Mouse (Mus musculus): Measurements from ENCODE around the gene Dmbt1.
"Not testable (repeated sequence)": the region's sequence is repeated elsewhere in the genome, so short reads cannot be mapped to it uniquely, and the experiment has no call there.

Gene Dmbt1

DNA sequence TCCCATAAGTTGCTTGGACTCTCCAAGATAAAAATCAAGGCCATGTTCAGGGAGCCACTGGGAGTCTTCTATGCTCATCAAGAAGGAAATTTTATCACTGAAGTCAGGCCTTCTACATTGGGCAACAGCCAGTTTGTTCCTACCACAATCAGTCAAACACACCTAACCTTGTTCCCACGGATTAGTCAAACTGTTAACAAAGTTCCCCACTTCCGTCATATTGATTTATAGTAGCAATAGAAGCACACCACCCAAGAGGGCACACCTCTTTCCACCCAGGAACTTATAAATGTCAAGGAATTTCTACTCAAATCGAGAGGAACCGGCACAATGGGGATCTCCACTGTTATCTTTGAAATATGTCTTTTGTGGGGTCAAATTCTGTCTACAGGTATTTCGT, at the start of gene Dmbt1:
Gene Dmbt1, plus strand, starts transcription at position 299 of the 400 bp plus-strand sequence.
- no peak for DNase-seq

DNA sequence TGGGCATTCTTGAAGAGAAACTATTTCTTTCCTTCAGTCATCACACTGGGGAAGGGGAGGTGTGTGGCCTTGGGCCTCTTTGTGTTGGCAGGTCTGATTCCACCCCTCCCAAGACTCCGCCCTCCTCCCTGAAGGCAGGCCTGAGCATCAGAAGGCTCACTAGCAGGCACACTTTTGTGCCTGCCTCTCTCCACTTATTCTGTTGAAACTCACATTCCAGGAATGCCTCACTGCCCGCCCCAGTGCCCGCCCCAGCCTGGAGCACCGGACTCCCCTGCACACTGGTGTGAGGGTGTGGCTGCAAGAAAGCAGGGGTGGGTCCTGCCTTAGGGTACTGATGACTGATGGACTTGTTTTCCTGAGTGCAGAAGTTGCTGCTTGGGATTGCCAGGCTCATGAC, 49.5 kb upstream of the Dmbt1 start:
- DNase-seq, result no peak

DNA sequence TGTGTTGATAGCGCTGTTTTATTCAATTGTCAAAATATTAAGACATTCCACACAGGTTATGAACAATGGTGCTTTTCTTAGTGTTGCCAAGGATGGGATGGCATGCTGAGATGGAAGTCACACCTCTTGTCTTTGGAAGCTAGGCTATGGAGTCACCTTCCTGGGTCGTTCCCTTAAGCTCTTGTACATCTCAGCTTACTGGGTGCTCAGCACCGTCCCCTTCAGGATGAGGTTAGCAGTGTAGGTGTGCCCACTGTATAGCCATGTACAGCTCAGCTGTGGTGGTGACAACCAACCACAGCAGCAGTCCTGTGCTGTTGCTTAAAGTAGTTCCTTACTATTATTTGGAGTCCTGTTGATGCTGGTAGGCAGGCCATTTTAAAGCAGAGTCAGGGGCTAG, 49.0 kb upstream of the Dmbt1 start:
- no peak for DNase-seq

DNA sequence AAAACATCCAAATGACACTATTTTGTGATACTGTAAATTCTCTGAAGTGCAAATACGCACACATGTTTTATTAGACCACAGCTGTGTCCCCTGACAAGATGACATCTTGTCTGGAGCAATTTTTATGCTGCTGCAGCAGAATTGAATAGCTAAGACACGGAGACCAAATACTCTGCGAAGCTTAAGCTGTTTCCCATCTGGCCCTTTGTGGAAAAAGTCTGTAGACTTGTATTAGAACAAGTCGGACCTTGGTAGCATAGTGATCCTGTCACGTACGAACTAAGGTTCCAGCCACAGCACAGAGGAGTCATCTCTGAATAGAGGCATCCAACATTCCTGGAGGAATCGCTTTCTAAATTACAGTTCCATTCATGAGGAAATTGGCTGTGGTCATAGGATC, 47.6 kb upstream of the Dmbt1 start:
- DNase-seq, result no peak

DNA sequence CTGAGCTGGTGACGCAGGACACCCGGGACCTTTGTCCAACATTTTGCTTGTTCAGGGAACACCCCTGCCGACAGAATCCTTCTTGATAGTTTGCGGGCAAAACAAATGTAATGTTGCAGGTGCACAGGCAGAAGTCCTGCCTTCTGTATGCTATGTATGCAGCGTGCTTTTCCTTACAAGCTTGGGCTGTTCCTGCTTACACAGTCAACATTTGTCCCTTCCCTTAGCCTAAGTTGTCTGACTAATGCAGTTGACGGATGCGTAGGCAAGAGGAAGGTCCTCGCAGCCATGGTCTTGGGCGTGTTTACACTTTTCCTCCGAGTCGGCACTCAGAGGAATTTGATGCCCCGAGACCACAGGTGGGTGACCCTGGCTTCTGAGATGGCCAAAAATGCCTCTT, 46.7 kb upstream of the Dmbt1 start:
- DNase-seq, result no peak

DNA sequence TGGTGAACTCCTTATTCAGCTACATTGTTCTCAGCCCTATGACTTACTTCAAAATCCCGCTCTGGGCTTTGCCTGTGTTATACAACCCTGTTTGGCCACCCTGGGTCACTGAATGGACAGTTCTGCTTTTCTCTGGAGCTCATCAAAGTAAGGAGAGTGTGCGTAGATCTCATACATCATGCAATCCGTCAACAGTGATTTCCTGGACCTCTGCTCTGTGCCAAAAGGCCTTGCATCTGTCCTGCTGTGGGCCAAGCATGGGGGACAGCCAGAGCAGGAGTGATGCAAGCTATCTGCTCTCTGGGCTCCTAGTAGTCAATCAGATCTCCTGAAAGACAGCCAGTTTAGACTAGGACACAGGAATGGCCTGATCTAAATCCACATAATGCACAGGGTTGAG, 46.1 kb upstream of the Dmbt1 start:
- no peak for DNase-seq

DNA sequence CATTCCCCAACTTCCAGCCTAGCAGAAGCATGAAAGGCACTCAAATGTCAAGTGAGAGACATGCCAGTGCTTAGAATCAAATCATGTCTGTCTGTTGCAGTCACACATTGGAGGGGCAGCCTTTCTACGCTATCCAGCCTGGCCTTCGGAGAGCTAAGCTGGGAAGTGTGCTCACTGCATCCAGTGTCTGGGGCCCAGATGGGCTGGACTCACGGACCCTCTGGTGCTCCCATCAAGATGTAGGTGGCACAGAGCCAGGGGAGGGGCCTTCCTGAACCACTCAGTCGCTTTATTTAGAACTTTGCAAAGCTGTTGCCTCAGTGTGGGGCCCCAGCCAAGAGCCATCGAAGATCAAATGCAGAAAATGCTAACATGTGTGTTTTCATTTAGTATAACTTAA, 43.7 kb upstream of the Dmbt1 start:
- DNase-seq, result no peak

DNA sequence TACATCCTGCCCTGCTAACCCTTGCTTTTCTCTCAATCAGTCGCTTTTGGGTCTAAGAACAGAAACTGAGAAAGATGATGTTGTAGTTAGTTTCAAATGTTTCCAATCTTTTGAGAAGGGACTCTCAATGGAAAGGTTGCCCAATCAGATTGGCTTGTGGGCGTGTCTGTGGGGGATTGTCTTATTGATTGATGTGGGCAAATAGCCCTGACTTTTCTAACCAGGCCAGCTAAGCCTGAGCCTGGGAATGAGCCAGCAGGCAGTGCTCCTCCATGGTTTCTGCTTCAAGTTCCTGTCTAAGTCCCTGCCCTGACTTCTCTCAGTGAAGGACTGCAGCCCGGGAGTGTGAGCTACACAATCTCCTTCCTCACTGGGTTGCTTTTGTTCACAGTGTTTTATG, 42.5 kb upstream of the Dmbt1 start:
- DNase-seq, result no peak

DNA sequence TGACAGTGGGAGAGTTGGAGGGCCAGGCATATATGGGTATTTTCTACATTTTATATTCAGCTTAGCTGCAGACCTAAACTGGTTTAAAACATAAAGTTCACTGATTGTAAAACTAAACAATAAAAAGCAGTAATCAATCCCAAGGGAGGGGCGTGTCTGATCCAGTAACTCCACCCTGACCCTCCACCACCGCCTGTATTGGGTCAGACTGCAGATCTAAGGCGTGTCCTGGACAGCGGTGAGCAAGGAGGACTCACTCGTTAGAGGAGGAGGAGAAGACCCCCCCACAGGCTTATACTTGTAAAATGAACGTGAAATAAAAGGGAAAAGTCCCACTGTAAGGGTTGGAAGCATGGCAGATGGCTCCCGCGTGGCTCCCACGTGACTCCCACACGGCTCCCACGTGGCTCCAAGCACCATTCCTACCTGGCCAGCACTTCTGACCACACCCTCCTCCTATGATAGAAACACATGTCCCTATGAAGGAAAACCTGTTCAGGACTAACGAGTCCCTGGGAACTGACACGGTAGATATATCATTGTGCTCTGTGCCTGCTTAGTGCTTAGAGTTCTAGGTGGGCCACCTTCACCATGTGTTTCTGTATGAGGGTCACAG, 40.6 kb upstream of the Dmbt1 start:
- DNase-seq, result no peak

DNA sequence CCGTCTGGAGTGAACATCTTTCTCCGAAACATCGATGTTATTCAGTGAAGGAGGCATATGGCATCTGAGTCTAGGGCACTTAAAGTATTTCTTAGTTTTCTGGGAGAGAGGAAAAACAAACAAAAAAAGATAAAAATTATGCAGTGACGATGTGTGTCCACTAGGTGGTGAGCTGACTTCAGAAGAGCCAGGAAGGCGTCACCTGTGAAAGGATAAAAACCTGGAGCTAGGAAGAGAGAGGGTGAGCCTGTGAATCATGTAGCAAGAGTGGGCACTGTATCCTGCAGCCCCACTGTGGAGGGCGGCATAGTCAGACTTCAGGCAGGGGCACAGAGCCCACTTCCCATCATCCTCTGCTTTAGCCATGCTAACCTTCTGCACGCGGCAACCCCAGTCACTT, 37.9 kb upstream of the Dmbt1 start:
- no peak for DNase-seq

DNA sequence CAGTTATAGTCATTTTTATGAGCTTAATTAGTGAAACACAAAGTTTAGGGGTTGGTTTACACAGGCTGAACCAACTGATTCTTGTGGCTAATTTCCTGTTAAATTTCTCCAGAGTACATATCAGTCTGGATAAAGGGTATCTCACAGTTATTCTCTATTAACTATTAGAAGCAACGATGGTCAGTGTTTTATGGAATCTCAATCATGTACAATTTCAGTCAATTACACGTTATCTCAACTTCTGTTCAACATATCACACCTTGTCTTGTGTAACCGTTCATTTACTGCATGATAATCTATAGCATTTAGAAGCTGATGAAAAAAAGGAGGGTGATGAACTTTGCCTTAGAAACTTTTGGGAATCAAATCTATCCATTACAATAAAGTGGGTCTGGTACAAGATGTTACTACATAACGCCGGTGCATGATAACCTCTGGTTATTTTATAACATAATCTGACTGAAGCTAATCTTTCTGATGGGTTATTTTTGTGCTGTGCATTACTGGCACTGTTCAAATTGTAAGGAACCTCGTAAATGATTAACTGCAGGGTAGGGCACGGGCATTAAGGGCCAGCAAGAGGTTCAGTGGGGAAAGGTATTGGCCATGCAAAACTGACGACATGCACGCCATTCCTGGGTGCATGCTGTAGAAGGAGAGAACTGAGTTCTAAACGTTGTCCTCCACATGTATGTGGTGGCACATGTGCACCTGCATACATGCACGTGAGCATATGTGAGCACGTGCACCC, 29.7 kb upstream of the Dmbt1 start:
- no peak for DNase-seq

DNA sequence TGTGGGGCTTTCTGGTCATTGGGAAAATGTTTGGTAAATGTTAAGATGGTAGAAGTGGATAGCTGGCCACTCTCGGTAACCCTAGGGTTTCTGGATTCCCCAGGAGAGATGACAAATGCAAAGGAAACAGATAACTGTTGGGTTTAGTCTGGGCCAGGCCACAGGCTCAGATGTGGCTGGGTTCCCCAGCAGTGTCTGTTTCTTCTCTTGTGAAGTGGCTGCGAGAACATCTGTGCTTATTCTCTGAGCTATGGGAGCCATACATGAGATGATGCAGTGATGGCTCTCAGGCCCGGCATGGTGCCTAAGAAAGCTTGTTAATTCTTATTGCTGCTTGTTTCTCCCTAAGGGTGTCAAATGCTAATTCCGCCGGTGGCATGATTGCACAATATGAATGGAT, 27.8 kb upstream of the Dmbt1 start:
- DNase-seq, result no peak

DNA sequence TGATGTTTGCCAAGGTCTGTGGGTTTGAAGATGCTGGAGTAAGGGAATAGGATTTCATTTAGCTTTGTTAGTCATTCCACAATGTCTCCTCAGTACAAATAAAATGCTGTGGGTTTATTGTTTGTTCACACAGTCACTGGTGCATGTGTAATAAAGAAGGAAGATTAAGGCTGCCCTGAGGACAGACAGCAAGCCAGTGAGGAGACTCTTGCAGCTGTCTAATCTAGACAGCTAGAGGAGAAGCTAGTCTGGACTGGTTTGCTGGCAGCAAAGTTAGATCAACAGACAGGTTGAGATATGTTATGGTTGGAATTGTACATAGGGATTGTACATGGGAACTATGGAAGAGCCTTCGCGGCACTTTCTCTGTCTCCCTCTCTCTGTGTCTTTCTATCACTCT, 24.6 kb upstream of the Dmbt1 start:
- no peak for DNase-seq

DNA sequence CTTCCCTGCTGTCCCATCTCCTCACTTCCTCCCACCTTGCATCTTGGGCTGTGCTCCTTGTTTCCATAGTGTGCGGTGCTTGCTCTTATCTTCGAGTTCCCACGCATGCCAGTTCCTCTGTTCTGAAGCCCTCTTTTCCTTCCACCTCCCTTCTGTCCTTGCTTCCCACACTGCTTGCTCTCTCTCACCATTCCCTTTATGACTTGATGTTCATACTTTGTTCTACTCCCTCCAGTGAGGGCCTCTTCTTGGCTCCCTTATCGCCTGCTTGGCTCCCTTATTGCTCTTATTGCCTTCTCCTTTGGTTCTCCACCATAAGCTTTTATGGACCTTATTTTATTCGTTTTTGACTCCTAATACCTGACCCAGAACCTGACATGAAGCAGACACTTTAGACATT, 22.7 kb upstream of the Dmbt1 start:
- DNase-seq, result no peak

DNA sequence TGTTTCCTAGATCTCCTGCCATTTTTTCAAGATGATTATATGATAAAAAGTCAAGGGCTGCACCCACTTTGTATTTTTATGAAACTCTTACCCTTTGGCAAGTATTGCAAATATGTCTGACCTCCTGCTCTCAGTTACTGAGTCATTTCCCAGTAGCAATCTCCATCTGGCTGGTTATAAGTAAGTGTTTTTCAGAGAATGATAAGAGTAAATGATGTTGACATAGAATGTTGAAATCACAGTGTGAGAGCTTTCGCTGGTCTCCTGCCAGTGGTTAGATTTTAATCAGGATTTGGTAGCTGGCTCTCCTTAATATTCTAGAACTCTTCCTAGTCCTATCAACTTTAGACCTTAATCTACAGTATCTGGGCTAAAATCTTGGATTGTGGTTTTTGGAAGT, 20.0 kb upstream of the Dmbt1 start:
- no peak for DNase-seq

DNA sequence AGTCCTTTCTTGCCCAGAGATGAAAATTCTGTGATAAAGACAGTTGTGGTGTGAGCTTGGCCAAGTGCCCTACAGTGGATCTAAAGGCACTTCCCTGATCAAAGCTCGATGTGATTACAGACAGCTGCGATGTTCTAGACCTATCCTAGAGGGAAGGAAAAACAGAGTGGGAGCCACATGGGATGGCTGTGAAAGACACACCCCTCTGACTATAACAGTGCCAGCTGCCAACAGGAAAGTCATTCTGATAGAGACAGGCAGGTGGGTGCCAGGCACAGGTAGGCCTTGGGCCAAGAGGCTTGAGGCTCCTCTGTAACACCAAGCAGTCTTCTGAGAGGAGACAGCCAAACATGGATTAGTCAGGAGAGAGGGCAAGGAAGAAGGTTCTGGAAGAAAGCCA, 12.7 kb upstream of the Dmbt1 start:
- DNase-seq, result no peak

DNA sequence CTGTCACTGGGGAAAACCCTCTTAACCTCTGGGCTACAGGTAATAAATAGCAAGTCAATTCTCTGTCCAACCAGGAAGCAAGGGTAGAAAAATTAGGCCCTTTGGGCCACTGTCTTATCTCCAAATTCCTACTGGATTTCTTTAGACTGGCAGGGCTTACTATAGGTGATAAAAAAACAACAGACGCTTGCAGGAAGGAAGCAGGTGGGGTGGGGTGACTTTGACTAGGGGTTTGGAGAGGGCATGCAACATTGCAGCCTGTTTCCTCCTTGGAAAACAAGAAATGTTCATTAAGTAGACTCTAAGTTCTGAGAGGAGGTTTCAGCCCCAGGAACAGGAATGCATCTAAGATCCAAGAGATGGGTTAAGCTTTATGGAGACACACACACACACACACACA, 7.0 kb upstream of the Dmbt1 start:
- no peak for DNase-seq

DNA sequence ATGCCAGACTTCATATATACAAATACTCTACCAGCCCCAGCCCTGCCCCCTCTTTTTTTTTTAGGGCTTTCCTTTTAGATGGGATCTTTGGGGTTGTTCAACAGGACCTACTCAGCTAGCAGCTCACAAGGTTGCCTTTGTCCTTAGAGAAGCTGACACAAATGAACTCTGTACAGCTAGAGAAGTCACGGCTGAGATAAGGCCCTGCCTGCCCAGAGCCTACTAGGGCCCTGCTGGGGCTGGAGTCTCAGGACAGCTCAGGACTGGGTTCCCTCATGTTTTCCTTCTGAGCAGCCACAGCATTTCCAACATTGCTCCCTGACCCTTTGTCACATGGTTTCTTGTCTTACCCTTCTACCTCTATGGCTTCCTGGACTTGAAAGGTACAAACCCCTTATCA, 4.3 kb upstream of the Dmbt1 start:
- DNase-seq, result no peak

DNA sequence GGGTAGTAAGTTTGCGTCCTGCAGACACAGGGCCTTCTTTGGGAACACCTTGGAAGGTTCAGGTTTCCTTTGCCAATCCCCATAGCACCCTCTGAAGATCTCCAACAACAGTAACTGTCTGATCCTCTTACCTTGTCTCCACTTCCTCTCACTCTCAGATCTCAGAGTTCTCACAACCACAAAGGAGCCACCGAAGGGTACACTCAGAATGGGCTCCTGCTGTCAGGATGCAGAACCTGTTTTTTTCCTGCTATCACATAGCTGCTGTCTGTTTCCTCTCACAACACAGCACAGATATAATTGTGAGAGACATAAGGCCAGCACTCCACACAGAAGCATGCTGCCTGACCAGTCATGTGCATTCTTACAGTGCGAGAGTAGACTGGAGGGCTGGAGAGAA, 4.5 kb downstream of the Dmbt1 start:
- DNase-seq, result no peak

DNA sequence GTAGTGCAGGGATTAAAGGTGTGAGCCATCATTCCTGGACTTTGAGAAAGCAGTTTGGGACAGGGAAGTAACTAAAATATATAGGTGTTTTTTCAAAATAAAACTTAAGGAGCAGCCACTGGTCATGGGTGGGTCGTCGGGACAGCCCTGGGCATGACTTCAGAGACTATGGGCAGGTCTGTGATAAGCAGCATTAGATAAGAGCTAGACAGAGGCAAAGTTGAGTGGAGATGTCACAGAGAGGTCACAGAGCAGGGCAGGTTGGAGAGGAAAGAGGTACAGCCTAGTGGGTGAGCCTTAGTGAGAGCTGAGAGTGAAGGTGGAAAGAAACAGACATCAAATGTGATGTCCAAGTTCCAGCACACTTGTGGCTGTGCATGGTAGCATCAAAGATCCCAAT, 5.2 kb downstream of the Dmbt1 start:
- no peak for DNase-seq

DNA sequence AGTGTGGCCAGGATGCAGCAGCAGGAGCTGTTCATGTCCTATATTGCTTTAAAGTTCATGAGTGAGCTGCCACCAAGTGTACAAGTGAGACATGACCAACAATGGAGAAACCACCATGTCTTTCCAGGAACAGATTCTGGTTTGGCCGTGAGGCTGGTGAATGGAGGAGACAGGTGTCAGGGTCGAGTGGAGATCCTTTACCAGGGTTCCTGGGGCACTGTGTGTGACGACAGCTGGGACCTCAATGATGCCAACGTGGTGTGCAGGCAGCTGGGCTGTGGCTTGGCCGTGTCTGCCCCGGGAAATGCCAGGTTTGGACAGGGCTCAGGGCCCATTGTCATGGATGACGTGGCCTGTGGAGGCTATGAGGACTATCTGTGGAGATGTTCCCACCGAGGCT, 8.9 kb downstream of the Dmbt1 start:
- DNase-seq, result not testable (repeated sequence)

DNA sequence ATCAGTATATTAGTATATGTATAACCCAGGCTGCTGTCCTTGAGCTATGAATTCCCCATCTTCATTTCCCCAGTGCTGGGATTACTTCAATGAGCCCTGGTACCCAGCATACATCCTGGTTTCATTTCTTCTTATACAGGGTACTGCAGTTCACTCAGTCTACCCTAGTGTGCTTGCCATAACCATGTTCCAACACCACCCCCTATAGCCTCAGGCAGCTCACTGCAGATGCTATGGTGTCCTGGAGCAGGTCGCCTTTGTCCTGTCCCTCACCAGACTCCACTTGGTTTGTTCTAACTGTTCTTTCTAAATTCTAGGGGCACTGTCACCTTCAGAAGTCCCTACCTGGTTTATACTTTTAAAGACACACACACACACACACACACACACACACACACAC, 10.8 kb downstream of the Dmbt1 start:
- no peak for DNase-seq

DNA sequence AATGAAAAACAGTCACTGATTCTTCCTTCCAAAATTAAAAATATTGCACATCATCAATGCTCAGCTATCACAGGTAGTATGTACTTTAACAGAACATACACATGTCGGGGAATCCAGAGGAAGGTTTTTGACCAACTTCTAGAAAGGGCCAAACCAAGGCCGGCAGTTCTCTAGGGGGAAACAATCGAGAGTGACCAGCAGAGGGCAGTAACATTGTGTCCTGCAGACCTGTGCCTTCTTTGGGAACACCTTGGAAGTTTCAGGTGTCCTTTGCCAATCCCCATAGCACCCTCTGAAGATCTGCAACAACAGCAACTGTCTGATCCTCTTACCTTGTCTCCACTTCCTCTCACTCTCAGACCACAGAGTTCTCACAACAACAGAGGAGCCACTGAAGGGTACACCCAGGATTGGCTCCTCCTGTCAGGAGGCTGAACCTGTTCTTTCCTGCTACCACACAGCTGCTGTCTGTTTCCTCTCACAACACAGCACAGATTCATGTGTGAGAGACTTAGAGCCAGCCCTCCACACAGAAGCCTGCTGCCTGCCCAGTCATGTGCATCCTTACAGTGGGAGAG, 13.5 kb downstream of the Dmbt1 start:
- DNase-seq, result not testable (repeated sequence)

DNA sequence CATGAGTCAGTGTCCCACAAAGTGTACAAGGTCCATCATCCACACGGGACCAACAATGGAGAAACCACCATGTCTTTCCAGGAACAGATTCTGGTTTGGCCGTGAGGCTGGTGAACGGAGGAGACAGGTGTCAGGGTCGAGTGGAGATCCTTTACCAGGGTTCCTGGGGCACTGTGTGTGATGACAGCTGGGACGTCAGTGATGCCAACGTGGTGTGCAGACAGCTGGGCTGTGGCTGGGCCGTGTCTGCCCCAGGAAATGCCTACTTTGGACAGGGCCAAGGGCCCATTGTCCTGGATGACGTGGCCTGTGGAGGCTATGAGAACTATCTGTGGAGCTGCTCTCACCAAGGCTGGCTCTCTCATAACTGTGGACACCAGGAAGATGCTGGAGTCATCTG, 18.0 kb downstream of the Dmbt1 start:
- not testable (repeated sequence) for DNase-seq

All from right cerebral cortex, adult 18-20 months (tissue).